Mouse (Mus musculus): Measurements from ENCODE around the gene Taar7b. TPM values are rescaled to one million over a fixed set of nuclear protein-coding genes. Genes with fewer than 3 reads are reported as not detected.

Taar7b gene
- polyA plus RNA-seq (2016; fragmentation: Nextera tagmentation; extraction: Ambion mirVana), result not detected in 2 replicates

DNA sequence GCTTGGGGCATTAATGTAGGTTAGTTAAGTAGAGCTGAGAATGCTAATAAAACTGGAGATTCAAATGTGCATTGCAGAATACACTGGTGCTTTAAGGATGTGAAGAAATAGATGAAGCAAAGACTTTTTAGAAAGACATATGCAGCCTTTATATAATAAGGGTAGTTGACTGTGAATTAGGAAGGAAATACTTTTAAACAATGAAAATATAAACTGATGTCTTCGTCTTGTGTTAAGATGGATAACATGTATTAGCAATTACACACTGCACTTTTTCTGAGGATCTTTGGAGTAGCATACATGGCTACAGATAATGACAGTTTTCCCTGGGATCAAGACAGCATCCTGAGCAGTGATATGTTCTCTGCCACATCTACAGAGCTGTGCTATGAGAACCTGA lies at the start of gene Taar7b:
Taar7b (plus strand) TSS at position 301 of the 400 bp plus-strand sequence.
- Histone ChIP-seq H3K27ac (no peak within 1 kb of the TSS), H3K36me3 (no peaks in the 10 kb centered on the region), H3K4me3 (no peak within 1 kb of the TSS), H3K4me1 (no peaks in the 10 kb centered on the region), H3K9me3 (replicated peaks) (no peaks in the 10 kb centered on the region), H3K27me3 (ENCODE audit: low read depth, poor library complexity, severe bottlenecking) (no peaks in the 10 kb centered on the region)
- WGBS, result 98% methylated on average over 1 of the region's 1 CpGs
- DNase-seq (ENCODE audit: low spot score), result no peak

DNA sequence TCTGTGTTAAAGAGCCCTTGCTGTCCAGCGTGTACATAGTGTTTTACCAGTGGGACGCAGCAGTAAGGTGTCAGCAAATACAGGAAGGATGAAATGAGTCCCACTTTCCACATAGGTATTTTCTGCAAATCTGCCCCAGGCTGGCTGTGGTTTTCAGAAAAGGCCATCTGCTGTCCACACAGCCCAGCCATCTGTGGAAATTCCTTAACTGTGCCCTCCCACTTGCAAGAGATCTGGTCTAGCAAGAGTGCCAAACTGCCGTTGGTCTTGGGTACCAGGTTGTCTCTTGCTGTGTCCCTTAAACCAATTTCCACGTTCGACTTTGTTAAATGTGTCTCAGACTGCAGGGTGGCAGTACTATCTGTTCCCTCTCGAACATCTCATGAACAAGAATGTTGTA lies 48.0 kb upstream of the Taar7b start:
- Histone ChIP-seq H3K36me3 (no peaks in the 10 kb centered on the region), H3K27me3 (ENCODE audit: low read depth, poor library complexity, severe bottlenecking) (no peaks in the 10 kb centered on the region), H3K4me3 (no peak overlapping the region), H3K4me1 (no peaks in the 10 kb centered on the region), H3K27ac (no peak overlapping the region), H3K9me3 (replicated peaks) (no peaks in the 10 kb centered on the region)
- 87% methylated on average over 6 of the region's 6 CpGs for WGBS
- no peak for DNase-seq (ENCODE audit: low spot score)

DNA sequence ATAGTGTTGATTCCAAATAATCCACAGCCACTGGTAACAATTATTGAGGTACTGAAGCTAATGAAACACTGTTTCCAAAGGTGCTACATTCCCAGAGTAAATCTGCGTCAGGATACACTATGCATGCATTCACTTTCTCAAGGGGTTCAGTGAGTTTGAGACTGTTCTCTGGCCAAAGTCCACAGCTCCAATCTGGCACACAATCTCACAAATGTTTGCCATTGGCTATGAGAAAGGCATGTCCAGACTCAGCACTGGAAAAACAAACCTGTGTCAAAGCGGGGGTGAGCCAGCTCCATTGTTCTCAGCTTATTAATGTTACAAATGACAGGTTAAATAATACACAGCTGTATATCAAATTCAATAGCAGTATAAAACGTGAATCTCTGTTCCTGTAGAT lies 40.7 kb upstream of the Taar7b start:
- no peak overlapping the region for H3K4me3 ChIP-seq
- H3K36me3 ChIP-seq, result no peaks in the 10 kb centered on the region
- H3K27ac ChIP-seq, result no peak overlapping the region
- no peaks in the 10 kb centered on the region for H3K27me3 ChIP-seq (ENCODE audit: low read depth, poor library complexity, severe bottlenecking)
- 73% methylated on average over 3 of the region's 3 CpGs for WGBS
- no peak for DNase-seq (ENCODE audit: low spot score)
- H3K9me3 ChIP-seq (replicated peaks), result no peaks in the 10 kb centered on the region
- H3K4me1 ChIP-seq, result no peaks in the 10 kb centered on the region

DNA sequence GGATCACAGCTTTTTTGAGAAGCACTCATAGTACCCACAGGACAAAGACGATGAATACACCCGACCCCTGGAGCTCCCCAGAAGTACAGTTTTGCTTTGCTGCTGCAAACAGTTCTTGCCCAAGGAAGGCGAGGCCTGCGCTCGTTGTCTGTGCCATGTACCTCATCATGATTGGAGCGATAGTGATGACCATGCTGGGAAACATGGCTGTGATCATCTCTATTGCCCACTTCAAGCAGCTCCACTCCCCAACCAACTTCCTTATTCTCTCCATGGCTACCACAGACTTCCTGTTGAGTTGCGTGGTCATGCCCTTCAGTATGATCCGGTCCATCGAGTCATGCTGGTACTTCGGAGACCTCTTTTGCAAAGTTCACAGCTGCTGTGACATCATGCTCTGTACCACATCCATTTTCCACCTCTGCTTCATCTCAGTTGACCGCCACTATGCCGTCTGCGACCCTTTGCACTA lies 39.3 kb upstream of the Taar7b start, which contains the start of gene Taar4:
Taar4 (plus strand) TSS at position 51 of the 472 bp plus-strand sequence.
- WGBS, result 93% methylated on average over 13 of the region's 13 CpGs
- H3K36me3 ChIP-seq, result no peaks in the 10 kb centered on the region
- no peak for DNase-seq (ENCODE audit: low spot score)

DNA sequence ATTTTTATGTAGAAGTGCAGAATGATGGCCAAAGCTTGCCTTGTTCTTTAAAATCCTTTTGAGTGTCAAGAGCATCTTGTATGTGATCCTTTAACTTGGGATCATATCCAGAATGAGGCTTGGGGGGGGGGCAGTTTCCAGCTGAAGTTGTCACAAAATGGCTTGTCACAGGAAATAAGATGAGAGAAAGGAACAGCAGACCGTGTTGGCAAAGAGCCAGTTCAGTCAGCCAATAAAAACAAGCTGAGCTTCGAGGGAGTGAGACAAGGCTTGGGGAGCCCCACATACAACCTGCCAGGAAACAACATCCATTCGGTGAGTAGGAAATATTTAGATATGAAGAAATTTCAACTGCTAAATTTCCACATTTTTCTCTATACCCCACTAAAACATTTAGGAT lies 36.3 kb upstream of the Taar7b start:
- Histone ChIP-seq H3K36me3 (no peaks in the 10 kb centered on the region), H3K27ac (no peak overlapping the region), H3K4me3 (no peak overlapping the region), H3K27me3 (ENCODE audit: low read depth, poor library complexity, severe bottlenecking) (no peaks in the 10 kb centered on the region), H3K4me1 (no peaks in the 10 kb centered on the region), H3K9me3 (replicated peaks) (no peaks in the 10 kb centered on the region)
- 76% methylated on average over 3 of the region's 3 CpGs for WGBS
- DNase-seq (ENCODE audit: low spot score), result no peak

More for the DNA sequence above, 39.3 kb upstream of the Taar7b start, which contains the start of gene Taar4:
- no peak within 1 kb of the TSS for H3K27ac ChIP-seq
- no peaks in the 10 kb centered on the region for H3K4me1 ChIP-seq
- no peak within 1 kb of the TSS for H3K4me3 ChIP-seq
- no peaks in the 10 kb centered on the region for H3K27me3 ChIP-seq (ENCODE audit: low read depth, poor library complexity, severe bottlenecking)
- H3K9me3 ChIP-seq (replicated peaks), result no peaks in the 10 kb centered on the region

DNA sequence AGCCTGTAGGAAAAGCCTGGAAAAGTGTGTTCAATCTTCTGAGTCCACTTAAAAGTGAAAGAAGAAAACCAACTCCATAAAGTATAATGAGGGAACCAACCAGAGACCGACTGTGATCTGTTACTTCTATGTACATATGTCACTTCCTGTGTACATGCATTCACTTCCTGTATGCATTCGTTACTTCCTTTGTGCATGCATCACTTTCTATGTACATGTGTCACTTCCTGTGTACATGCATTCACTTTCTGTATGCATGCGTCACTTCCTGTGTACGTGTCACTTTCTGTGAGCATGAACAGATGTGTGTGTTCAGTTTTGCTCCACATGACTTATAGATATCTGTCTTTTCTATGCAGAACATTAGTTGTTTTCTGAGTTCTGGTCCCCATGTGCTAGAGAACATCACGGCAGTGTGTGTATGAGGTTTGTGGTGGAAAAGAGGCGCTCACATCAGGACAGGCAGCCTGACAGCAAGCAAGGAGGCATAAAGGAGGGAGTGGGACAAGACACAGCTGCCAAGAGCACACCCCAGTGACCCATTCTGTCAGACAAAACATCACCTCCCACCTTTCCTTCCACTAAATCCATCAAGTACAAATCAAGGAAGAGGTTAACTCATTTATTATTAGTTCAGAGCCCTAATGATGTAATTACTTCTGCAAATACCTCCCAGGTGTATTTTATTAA lies 34.7 kb upstream of the Taar7b start:
- no peak overlapping the region for H3K4me3 ChIP-seq
- no peak for DNase-seq (ENCODE audit: low spot score)

DNA sequence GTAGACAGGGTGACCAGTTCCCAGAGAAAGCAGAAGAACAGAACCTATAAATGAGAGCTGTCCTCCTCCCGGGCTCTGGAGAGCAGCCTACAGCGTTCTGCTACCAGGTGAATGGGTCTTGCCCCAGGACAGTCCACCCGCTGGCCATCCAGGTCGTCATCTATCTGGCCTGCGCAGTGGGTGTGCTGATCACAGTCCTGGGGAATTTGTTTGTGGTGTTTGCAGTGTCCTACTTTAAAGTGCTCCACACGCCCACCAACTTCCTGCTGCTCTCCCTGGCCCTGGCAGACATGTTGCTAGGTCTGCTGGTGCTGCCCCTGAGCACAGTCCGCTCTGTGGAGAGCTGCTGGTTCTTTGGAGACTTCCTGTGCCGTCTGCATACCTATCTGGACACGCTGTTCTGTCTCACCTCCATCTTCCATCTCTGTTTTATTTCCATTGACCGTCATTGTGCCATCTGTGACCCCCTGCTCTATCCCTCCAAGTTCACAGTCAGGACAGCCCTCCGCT lies 29.0 kb upstream of the Taar7b start, which contains the start of gene Taar5:
Taar5 (plus strand) TSS at position 51 of the 510 bp plus-strand sequence.
- H3K27ac ChIP-seq, result no peak within 1 kb of the TSS
- no peaks in the 10 kb centered on the region for H3K27me3 ChIP-seq (ENCODE audit: low read depth, poor library complexity, severe bottlenecking)
- no peaks in the 10 kb centered on the region for H3K9me3 ChIP-seq (replicated peaks)
- no peaks in the 10 kb centered on the region for H3K4me1 ChIP-seq
- H3K4me3 ChIP-seq, result no peak within 1 kb of the TSS
- WGBS, result 90% methylated on average over 11 of the region's 11 CpGs
- no peak for DNase-seq (ENCODE audit: low spot score)
- H3K36me3 ChIP-seq, result no peaks in the 10 kb centered on the region

More for the DNA sequence above, 34.7 kb upstream of the Taar7b start:
- Histone ChIP-seq H3K36me3 (no peaks in the 10 kb centered on the region), H3K27me3 (ENCODE audit: low read depth, poor library complexity, severe bottlenecking) (no peaks in the 10 kb centered on the region), H3K9me3 (replicated peaks) (no peaks in the 10 kb centered on the region), H3K27ac (no peak overlapping the region), H3K4me1 (no peaks in the 10 kb centered on the region)
- WGBS, result 88% methylated on average over 6 of the region's 6 CpGs

DNA sequence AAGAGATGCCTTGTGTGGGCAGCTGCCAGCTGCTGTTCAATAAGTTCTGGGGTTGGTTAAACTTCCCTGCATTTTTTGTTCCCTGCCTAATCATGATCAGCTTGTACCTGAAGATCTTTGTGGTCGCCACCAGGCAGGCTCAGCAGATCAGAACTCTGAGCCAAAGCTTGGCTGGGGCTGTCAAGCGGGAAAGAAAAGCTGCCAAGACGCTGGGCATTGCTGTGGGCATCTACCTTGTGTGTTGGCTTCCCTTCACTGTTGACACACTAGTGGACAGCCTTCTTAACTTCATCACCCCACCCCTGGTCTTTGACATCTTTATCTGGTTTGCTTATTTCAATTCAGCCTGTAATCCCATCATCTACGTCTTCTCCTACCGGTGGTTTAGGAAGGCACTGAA lies 28.5 kb upstream of the Taar7b start:
- DNase-seq (ENCODE audit: low spot score), result no peak
- WGBS, result 85% methylated on average over 5 of the region's 5 CpGs
- no peak overlapping the region for H3K4me3 ChIP-seq
- no peaks in the 10 kb centered on the region for H3K27me3 ChIP-seq (ENCODE audit: low read depth, poor library complexity, severe bottlenecking)
- H3K9me3 ChIP-seq (replicated peaks), result no peaks in the 10 kb centered on the region
- H3K4me1 ChIP-seq, result no peaks in the 10 kb centered on the region
- no peak overlapping the region for H3K27ac ChIP-seq
- H3K36me3 ChIP-seq, result no peaks in the 10 kb centered on the region

DNA sequence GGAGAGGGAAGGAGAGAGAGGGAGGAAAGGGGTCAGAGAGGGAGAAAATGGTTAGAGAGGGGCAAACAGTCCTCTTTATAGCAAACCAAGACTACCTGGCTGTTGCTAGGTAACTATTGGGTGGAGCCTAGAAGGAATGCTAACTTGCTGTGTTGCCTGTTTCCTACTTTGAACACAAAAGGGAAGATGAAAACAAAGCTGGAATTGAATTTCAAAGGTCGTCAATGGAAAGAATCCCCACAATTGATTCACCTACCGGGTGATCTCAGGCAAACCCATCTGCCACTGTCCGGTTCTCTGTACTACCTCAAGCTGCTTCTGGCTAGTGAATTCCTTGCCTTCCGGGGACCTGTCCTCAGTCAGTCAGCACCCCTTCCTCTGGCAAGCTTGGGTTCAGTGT lies 21.8 kb upstream of the Taar7b start:
- Histone ChIP-seq H3K36me3 (no peaks in the 10 kb centered on the region), H3K27ac (no peak overlapping the region), H3K4me3 (no peak overlapping the region), H3K27me3 (ENCODE audit: low read depth, poor library complexity, severe bottlenecking) (no peaks in the 10 kb centered on the region), H3K4me1 (no peaks in the 10 kb centered on the region), H3K9me3 (replicated peaks) (no peaks in the 10 kb centered on the region)
- DNase-seq (ENCODE audit: low spot score), result no peak
- WGBS, result 60% methylated on average over 4 of the region's 4 CpGs

DNA sequence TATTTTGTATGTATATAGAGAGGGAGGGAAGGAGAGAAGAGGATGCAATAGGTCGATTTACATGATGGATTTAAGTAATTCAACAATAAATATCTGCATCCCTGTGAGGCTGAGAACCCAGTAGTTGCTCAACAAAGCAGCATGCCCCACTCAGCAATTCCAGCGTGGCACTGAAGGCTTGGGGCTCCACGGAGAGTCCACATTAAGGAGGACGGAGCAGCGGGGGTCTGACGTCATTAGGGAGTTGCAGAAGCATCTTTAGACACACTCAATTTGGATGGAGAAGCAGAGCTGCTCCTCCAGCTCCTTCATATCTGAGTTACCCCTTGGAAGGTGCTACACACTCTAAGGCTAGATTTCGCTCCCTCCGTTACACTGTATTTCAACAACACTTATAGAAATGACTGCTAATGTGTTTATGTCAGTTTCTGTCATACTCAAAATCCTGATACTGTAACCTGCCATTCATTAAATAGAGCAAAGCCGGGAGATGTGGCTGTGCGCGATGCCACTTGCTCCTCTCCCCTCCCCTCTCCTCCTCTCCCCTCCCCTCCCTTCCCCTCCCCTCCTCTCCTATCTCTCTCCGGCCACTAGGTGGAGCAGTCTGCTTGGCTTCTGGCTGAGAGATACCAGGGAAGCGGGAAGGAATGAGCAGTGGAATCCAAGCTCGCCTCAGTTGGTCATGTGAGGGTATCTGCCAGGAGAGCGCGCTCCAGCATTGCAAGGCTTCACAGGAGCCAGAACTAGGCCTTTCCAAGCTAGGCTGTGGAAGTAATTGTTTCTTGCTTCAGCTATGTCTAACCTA lies 20.6 kb upstream of the Taar7b start:
- whole genome bisulfite sequencing, result 45% methylated on average over 16 of the region's 16 CpGs

DNA sequence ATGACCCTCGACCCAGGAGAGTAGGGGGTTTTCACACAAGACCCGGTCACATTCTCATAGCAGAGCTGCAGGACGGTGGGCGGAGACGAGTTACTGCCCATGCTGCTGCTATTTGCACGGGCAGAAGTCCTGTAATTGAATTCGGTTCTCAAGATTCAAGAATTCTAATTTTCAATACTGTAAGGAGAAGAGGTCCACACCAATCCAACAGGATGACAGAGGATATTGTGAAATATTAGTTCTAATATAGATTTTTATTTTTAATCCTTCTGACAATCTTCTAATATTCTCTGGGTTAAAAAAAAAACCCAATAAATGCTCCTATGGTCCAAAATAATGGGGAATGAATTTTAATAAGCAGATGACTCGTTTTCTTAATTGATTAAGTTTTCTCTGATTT lies 14.2 kb upstream of the Taar7b start, which contains the start of gene Taar6:
Taar6 (minus strand) TSS at position 101 of the 400 bp plus-strand sequence.
- no peaks in the 10 kb centered on the region for H3K27me3 ChIP-seq (ENCODE audit: low read depth, poor library complexity, severe bottlenecking)
- no peak within 1 kb of the TSS for H3K27ac ChIP-seq
- WGBS, result 82% methylated on average over 8 of the region's 8 CpGs
- H3K4me1 ChIP-seq, result no peaks in the 10 kb centered on the region
- no peaks in the 10 kb centered on the region for H3K9me3 ChIP-seq (replicated peaks)
- no peaks in the 10 kb centered on the region for H3K36me3 ChIP-seq
- no peak within 1 kb of the TSS for H3K4me3 ChIP-seq
- no peak for DNase-seq (ENCODE audit: low spot score)

More for the DNA sequence above, 20.6 kb upstream of the Taar7b start:
- H3K27me3 ChIP-seq (ENCODE audit: low read depth, poor library complexity, severe bottlenecking), result no peaks in the 10 kb centered on the region
- H3K27ac ChIP-seq, result no peak overlapping the region
- H3K9me3 ChIP-seq (replicated peaks), result no peaks in the 10 kb centered on the region
- DNase-seq (ENCODE audit: low spot score), result peak; percentile 81
- H3K36me3 ChIP-seq, result no peaks in the 10 kb centered on the region
- H3K4me1 ChIP-seq, result no peaks in the 10 kb centered on the region
- no peak overlapping the region for H3K4me3 ChIP-seq

DNA sequence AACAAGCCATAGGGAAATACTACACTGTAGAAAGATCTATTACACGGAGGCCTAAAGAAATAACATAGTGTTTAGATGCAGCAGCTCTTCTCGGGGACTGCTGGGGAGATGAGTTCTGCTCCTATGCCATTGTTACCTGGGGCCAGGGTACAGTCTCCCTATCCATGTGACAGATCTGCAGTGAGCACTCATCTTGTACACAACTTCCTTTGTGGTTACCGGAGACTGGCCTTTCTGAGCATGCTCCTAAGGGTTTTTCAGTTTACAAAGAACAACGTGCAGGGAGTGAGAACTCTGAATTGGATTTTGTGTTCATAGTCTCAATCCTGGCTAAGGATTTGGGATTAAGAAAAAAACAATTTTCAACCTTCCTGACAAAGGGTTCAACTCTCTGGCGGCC lies 13.3 kb upstream of the Taar7b start:
- no peak overlapping the region for H3K4me3 ChIP-seq
- no peak overlapping the region for H3K27ac ChIP-seq
- H3K4me1 ChIP-seq, result no peaks in the 10 kb centered on the region
- no peak for DNase-seq (ENCODE audit: low spot score)
- no peaks in the 10 kb centered on the region for H3K9me3 ChIP-seq (replicated peaks)
- WGBS, result 93% methylated on average over 5 of the region's 5 CpGs
- H3K27me3 ChIP-seq (ENCODE audit: low read depth, poor library complexity, severe bottlenecking), result no peaks in the 10 kb centered on the region
- H3K36me3 ChIP-seq, result no peaks in the 10 kb centered on the region

DNA sequence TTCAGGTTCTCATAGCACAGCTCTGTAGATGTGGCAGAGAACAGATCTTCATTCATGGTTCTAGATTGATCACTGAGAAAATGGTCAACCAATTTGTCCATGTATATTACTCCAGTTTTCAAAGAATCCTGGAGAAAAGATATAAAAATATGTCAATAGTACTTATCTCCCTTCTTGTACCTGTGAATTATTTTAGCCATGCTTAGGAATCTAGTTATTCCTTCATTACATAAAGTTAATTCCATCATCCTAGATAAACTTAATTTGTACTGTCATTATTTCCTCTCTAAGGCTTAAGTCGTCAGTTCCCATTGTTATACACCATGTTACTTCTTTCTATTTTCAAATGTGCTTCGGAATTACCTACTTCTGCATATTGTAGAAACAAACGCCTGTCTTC lies 6.4 kb upstream of the Taar7b start, which contains the start of gene Taar7a:
Taar7a (minus strand) TSS at position 101 of the 400 bp plus-strand sequence.
- H3K27ac ChIP-seq, result no peak within 1 kb of the TSS
- 95% methylated on average over 3 of the region's 3 CpGs for WGBS

More for the DNA sequence above, 6.4 kb upstream of the Taar7b start, which contains the start of gene Taar7a:
- Histone ChIP-seq H3K4me1 (no peaks in the 10 kb centered on the region), H3K4me3 (no peak within 1 kb of the TSS), H3K27me3 (ENCODE audit: low read depth, poor library complexity, severe bottlenecking) (no peaks in the 10 kb centered on the region), H3K9me3 (replicated peaks) (no peaks in the 10 kb centered on the region), H3K36me3 (no peaks in the 10 kb centered on the region)
- no peak for DNase-seq (ENCODE audit: low spot score)
